Mouse (Mus musculus): ENCODE data around the gene Dexi.

GRCm38 (mm10) chr16:10479857-10480256 is 63.0 kb downstream of the Dexi start, which contains the start of gene Ciita:
- TF ChIP-seq POLR2A (IDR thresholded peaks at IDR 0.05; ENCODE audit: low read depth, low read length) (no peak), CTCF (IDR thresholded peaks at IDR 0.05; ENCODE audit: extremely low read depth, insufficient read length, insufficient replicate concordance, low read depth, low read length) (no peak)
